Mouse (Mus musculus) olfactory bulb, adult 2 months (tissue): ENCODE data around the gene Ank3. TPM values are rescaled to one million over a fixed set of nuclear protein-coding genes. Genes with fewer than 3 reads are reported as not detected.

Experiments used
- H3K27ac ChIP-seq: fragments of 200-500 bp; 2 replicates; pipeline ENCODE4 v1.5.1; 2012; ENCODE audit warnings: low read depth, low read length; ENCODE audit not compliant: insufficient read depth
- H3K4me1 ChIP-seq: fragments of 200-500 bp; 2 replicates; pipeline ENCODE4 v1.6.1; 2012; ENCODE audit warnings: low read length; ENCODE audit not compliant: control insufficient read depth, insufficient read depth
- H3K4me3 ChIP-seq: fragments of 200-500 bp; 2 replicates; pipeline ENCODE4 v1.5.1; 2012; ENCODE audit warnings: mild to moderate bottlenecking, low read depth, low read length, moderate library complexity; ENCODE audit not compliant: insufficient read depth
- CTCF ChIP-seq: fragments of 200-500 bp; IDR thresholded peaks from 2 replicates; pipeline ENCODE4 v1.5.1; 2012; ENCODE audit warnings: low read depth, mild to moderate bottlenecking, low read length, moderate library complexity; ENCODE audit not compliant: insufficient read depth
- POLR2A ChIP-seq: fragments of 200-500 bp; IDR thresholded peaks from 2 replicates; pipeline ENCODE4 v1.6.1; 2012; ENCODE audit warnings: mild to moderate bottlenecking, low read depth, low read length, moderate library complexity; ENCODE audit not compliant: insufficient read depth
- WGBS: fragments of 180-500 bp; shearing (Covaris S2); methylation state at CpG from one replicate; pipeline ENCODE4 v1.1.7; 2018; 5-methylcytosine and 5-hydroxymethylcytosine counted together
- polyA plus RNA-seq: library from polyadenylated mRNA; stranded (reverse); fragments of >200 nt; gene quantifications from 2 replicates; pipeline ENCODE4 v1.2.4, GENCODE M21; 2012; ENCODE audit warnings: low replicate concordance; ENCODE audit not compliant: missing spikeins, insufficient read depth, insufficient read length

Gene Ank3
- polyA plus RNA-seq, 1 experiment = 212 TPM

DNA sequence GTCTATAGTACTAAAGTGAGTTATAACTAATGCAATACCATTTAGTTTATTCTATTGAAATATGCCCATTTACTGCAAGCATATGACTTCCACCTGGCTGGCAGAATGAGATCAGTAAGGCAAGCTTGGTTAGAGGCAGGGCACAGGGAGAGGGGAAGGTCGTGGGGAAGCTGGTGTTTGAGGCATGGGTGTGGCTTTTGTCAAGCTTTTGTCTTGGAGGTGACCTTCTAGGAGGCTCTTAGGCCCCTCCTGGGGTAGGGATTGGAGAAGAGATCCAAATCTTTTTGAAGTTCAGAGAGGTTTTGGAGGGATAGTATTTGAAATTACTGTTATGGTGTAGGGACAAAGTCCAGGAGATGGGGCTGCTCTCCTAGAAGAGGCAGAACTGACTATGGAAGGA is 78.3 kb downstream of the Ank3 start:
- WGBS = 66% methylated on average over 1 of the region's 1 CpGs
- Histone ChIP-seq H3K4me3 (no peak overlapping the region), H3K4me1 (peaks cover 3% of the 10 kb centered on the region), H3K27ac (no peak overlapping the region)
- TF ChIP-seq POLR2A = no peak
- no peak for TF ChIP-seq CTCF

GRCm38 (mm10) chr10:69477656-69478055 is 79.1 kb downstream of the Ank3 start:
- H3K4me1 ChIP-seq = peaks cover 3% of the 10 kb centered on the region
- H3K4me3 ChIP-seq = no peak overlapping the region
- 60% methylated on average over 2 of the region's 2 CpGs for WGBS
- H3K27ac ChIP-seq = no peak overlapping the region
- TF ChIP-seq POLR2A = no peak
- TF ChIP-seq CTCF = no peak

- Histone ChIP-seq H3K4me3 (no peak overlapping the region), H3K4me1 (peaks cover 3% of the 10 kb centered on the region), H3K27ac (no peak overlapping the region)
- TF ChIP-seq CTCF (no peak), POLR2A (no peak)
- WGBS = 77% methylated on average over 3 of the region's 3 CpGs
Measured at GRCm38 (mm10) chr10:69478831-69479230, 80.3 kb downstream of the Ank3 start.

GRCm38 (mm10) chr10:69485191-69485786 is 86.7 kb downstream of the Ank3 start:
- H3K4me3 ChIP-seq = no peak overlapping the region
- H3K4me1 ChIP-seq = no peaks in the 10 kb centered on the region
- H3K27ac ChIP-seq = no peak overlapping the region
- WGBS = 91% methylated on average over 6 of the region's 6 CpGs
- TF ChIP-seq CTCF = no peak
- no peak for TF ChIP-seq POLR2A

DNA sequence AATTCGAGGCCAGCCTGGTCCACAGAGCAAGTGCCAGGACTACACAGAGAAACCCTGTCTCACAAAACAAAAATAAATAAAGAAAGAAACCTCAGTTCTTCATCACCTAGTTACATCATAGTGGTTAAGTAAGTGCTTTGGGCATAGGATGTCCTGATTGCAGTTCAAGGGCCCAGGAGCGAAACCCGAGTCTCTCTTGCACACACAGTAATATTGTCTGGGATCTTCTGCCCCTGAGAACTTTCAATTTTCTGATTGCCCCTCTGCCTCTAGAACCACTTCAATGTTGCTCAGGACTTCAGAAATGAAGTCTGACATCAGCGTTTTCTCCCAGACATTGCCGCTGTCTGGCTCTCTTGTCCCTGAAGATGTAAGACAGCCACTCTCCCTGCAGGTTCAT is 91.6 kb downstream of the Ank3 start:
- Histone ChIP-seq H3K4me1 (no peaks in the 10 kb centered on the region), H3K27ac (no peak overlapping the region), H3K4me3 (no peak overlapping the region)
- 84% methylated on average over 5 of the region's 5 CpGs for WGBS
- TF ChIP-seq POLR2A = no peak
- TF ChIP-seq CTCF = no peak

GRCm38 (mm10) chr10:69491975-69492374 is 93.4 kb downstream of the Ank3 start:
- H3K4me3 ChIP-seq = no peak overlapping the region
- H3K4me1 ChIP-seq = no peaks in the 10 kb centered on the region
- no peak for TF ChIP-seq CTCF
- TF ChIP-seq POLR2A = no peak
- WGBS = 66% methylated on average over 5 of the region's 5 CpGs
- H3K27ac ChIP-seq = no peak overlapping the region

GRCm38 (mm10) chr10:69497382-69497781 is 98.8 kb downstream of the Ank3 start:
- Histone ChIP-seq H3K27ac (no peak overlapping the region), H3K4me1 (peaks cover 11% of the 10 kb centered on the region), H3K4me3 (no peak overlapping the region)
- 84% methylated on average over 17 of the region's 17 CpGs for WGBS
- TF ChIP-seq POLR2A (no peak), CTCF (no peak)

DNA sequence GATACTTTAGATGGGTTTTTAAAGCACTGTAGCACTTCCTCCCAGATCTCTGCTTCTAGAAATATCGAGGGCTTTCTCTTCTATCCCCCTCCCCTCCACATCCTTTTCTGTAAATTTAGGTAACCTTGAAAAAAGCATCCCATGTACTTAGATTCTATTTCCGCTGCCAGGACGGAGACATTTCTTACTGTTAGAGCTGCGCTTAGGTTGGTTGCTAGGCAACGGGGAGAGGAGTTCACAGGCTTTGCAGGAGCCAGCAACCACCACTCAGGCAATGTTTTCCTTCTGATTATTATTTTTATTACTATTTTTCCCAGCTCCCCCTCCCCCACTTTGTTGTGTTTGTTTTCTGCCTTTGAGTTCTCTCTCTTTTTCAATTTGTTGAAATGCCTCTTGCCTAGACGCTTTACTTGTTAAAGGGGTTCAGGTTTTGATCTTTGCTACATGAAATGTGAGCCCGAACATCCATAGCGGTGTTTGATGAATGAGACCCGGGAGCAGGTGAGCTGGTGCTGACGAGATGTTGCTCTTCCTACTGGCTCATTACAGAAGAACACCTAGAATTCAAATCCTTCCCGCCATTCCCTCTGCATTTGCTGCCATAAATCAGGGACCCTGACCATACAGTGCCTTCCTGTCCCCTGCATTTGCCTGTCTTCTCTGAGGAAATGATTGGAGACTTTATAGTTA is 101.7 kb downstream of the Ank3 start:
- H3K27ac ChIP-seq = 0 out of 2 replicates have a peak overlapping the region, but pooled peaks have one; percentile 12

GRCm38 (mm10) chr10:69503791-69504190 is 105.2 kb downstream of the Ank3 start:
- no peak for TF ChIP-seq CTCF
- Histone ChIP-seq H3K4me3 (no peak overlapping the region), H3K27ac (no peak overlapping the region), H3K4me1 (peaks cover 5% of the 10 kb centered on the region)
- WGBS = 96% methylated on average over 4 of the region's 4 CpGs

More for the DNA sequence above, 101.7 kb downstream of the Ank3 start:
- Histone ChIP-seq H3K4me3 (no peak overlapping the region), H3K4me1 (peaks cover 11% of the 10 kb centered on the region)
- TF ChIP-seq CTCF (no peak), POLR2A (no peak)
- 34% methylated on average over 11 of the region's 11 CpGs for WGBS
